Mouse (Mus musculus) retina, embryonic 14.5 days (tissue): ENCODE results near the gene Gm5737.
A peak's percentile ranks its signal among the peaks of the same experiment; 100 is the strongest.

Experiments used
- DNase-seq: peaks from one replicate; pipeline ENCODE4 v3.0.0-alpha.2; 2015; ENCODE audit warnings: low spot score

Gm5737 gene

GRCm38 (mm10) chr7:120843037-120843621, 31.0 kb downstream of the Gm5737 start:
- peak; percentile 64 for DNase-seq

GRCm38 (mm10) chr7:120843852-120844435, 31.8 kb downstream of the Gm5737 start:
- no peak for DNase-seq

- no peak for DNase-seq
Observed at GRCm38 (mm10) chr7:120844689-120845088, 32.5 kb downstream of the Gm5737 start.

- no peak for DNase-seq
Observed at GRCm38 (mm10) chr7:120848831-120849512, 36.8 kb downstream of the Gm5737 start.

- DNase-seq: no peak
Observed at GRCm38 (mm10) chr7:120850165-120850564, 38.0 kb downstream of the Gm5737 start.

GRCm38 (mm10) chr7:120859854-120860253, 47.7 kb downstream of the Gm5737 start:
- no peak for DNase-seq

- DNase-seq: no peak
Observed at GRCm38 (mm10) chr7:120860799-120861487, 48.8 kb downstream of the Gm5737 start.

- no peak for DNase-seq
Observed at GRCm38 (mm10) chr7:120861488-120862047, 49.4 kb downstream of the Gm5737 start.

- no peak for DNase-seq
Observed at GRCm38 (mm10) chr7:120862196-120862595, 50.0 kb downstream of the Gm5737 start.

- no peak for DNase-seq
Observed at GRCm38 (mm10) chr7:120862626-120863025, 50.5 kb downstream of the Gm5737 start.

GRCm38 (mm10) chr7:120863476-120863875, 51.3 kb downstream of the Gm5737 start:
- no peak for DNase-seq

- peak; percentile 56 for DNase-seq
Observed at GRCm38 (mm10) chr7:120865100-120865499, 52.9 kb downstream of the Gm5737 start.

GRCm38 (mm10) chr7:120865832-120866231, 53.7 kb downstream of the Gm5737 start:
- no peak for DNase-seq

- DNase-seq: no peak
Observed at GRCm38 (mm10) chr7:120866684-120867083, 54.5 kb downstream of the Gm5737 start.

- DNase-seq: no peak
Observed at GRCm38 (mm10) chr7:120867720-120868119, 55.6 kb downstream of the Gm5737 start.

GRCm38 (mm10) chr7:120869883-120870282, 57.7 kb downstream of the Gm5737 start:
- DNase-seq: no peak

GRCm38 (mm10) chr7:120870431-120871008, 58.4 kb downstream of the Gm5737 start:
- no peak for DNase-seq

- DNase-seq: no peak
Observed at GRCm38 (mm10) chr7:120873083-120873482, 60.9 kb downstream of the Gm5737 start.

GRCm38 (mm10) chr7:120874021-120874420, 61.9 kb downstream of the Gm5737 start:
- DNase-seq: no peak

- no peak for DNase-seq
Observed at GRCm38 (mm10) chr7:120874764-120875539, 62.8 kb downstream of the Gm5737 start.
